Mouse (Mus musculus) heart, postnatal 0 days (tissue): ENCODE data around the gene Hoxd4. TPM values are rescaled to one million over a fixed set of nuclear protein-coding genes. Genes with fewer than 3 reads are reported as not detected.

Source experiments
- ATAC-seq: fragments of 200-750 bp; cut with Nextera tagmentation; 2 replicates; pipeline ENCODE4 v1.8.0; 2017; ENCODE audit warnings: low read depth, moderate number of reproducible peaks, moderate library complexity; ENCODE audit not compliant: insufficient read depth
- DNase-seq: peaks from one replicate; pipeline ENCODE4 v3.0.0-alpha.2; 2016; ENCODE audit warnings: low spot score
- H3K27ac ChIP-seq: fragments of 300-500 bp; sonication (generic); 2 replicates; pipeline ENCODE4 v1.5.1; 2014; ENCODE audit warnings: low read depth, mild to moderate bottlenecking
- H3K27me3 ChIP-seq: fragments of 300-500 bp; sonication (generic); 2 replicates; pipeline ENCODE4 v1.6.1; 2014; ENCODE audit warnings: low read length, mixed read lengths; ENCODE audit not compliant: control insufficient read depth, insufficient read depth
- H3K36me3 ChIP-seq: fragments of 300-500 bp; sonication (generic); replicated peaks from 2 replicates; pipeline ENCODE4 v1.6.1; 2014; ENCODE audit warnings: low read length, mixed read lengths; ENCODE audit not compliant: control insufficient read depth, insufficient read depth
- H3K4me1 ChIP-seq: fragments of 300-500 bp; sonication (generic); 2 replicates; pipeline ENCODE4 v1.6.1; 2014; ENCODE audit warnings: antibody characterized with exemption; ENCODE audit not compliant: control insufficient read depth, insufficient read depth
- H3K4me2 ChIP-seq: fragments of 300-500 bp; sonication (generic); 2 replicates; pipeline ENCODE4 v1.6.1; 2014; ENCODE audit warnings: low read depth, mild to moderate bottlenecking, low read length, moderate library complexity
- H3K4me3 ChIP-seq: fragments of 300-500 bp; sonication (generic); 2 replicates; pipeline ENCODE4 v1.5.1; 2014; ENCODE audit warnings: low read depth, low read length
- H3K9ac ChIP-seq: fragments of 300-500 bp; sonication (generic); replicated peaks from 2 replicates; pipeline ENCODE4 v1.6.1; 2014; ENCODE audit warnings: low read depth, low read length, mixed read lengths
- H3K9me3 ChIP-seq: fragments of 300-500 bp; sonication (generic); replicated peaks from 2 replicates; pipeline ENCODE4 v1.6.1; 2016; ENCODE audit warnings: low read length; ENCODE audit not compliant: control insufficient read depth
- CTCF ChIP-seq: IDR thresholded peaks from 2 replicates; pipeline ENCODE4 v1.5.1; 2016; ENCODE audit warnings: antibody characterized with exemption, control low read depth, low read depth
- EP300 ChIP-seq: IDR thresholded peaks from 2 replicates; pipeline ENCODE4 v1.6.1; 2016; ENCODE audit warnings: antibody characterized with exemption, low read depth
- WGBS: fragments of 180-500 bp; shearing (Covaris S2); extraction: QIAGEN DNeasy Blood & Tissue Kit; methylation state at CpG from one replicate; pipeline ENCODE4 v1.1.7; 2014; 5-methylcytosine and 5-hydroxymethylcytosine counted together
- polyA plus RNA-seq: library from polyadenylated mRNA; unstranded; fragments of >200 nt; fragmentation: Nextera tagmentation; extraction: Ambion mirVana; gene quantifications from 2 replicates; pipeline ENCODE4 v1.2.1, GENCODE M21; 2015
- total RNA-seq: library from RNA; depleted of rRNA; stranded (reverse); fragments of >200 nt; gene quantifications from 2 replicates; pipeline ENCODE4 v1.2.3, GENCODE M21; 2014; ENCODE audit warnings: low replicate concordance

The Hoxd4 gene
- total and polyA plus RNA-seq, 2 experiments from 2014 or later, result 0.05 TPM; not detected in 1

DNA sequence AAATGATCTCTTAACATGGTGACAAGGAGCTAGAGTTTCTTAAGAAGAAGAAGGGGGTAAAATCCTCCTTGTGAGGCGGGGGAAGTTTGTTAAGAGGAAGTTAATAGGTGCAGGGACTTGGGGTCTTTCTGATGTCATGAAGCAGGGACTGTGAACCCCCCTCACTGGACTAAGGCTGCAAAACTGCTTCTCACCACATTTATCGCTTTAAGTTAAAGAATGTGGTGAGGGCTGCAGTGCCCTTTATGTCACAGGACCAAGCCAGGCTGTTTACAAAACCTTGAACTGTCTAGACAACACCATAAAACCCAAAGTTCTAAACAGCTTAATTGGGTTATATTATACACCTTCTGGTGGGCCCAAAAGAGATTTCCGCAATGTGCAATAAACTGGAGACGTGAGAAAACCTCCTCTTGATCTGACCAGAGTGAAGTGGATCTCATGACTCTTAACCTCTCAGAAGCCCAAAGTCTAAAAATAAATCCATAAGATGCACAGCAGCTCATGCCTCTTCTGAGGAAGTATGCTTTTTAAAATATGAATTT, 26.6 kb upstream of the Hoxd4 start:
- Histone ChIP-seq H3K27me3 (peaks cover 99% of the 10 kb centered on the region), H3K4me2 (no peak overlapping the region), H3K4me1 (peaks cover 9% of the 10 kb centered on the region; the same call in 1 of the 2 replicates), H3K27ac (no peak overlapping the region), H3K4me3 (no peak overlapping the region), H3K36me3 (no peaks in the 10 kb centered on the region), H3K9me3 (no peaks in the 10 kb centered on the region), H3K9ac (no peak overlapping the region)
- ATAC-seq (no peak), DNase-seq (no peak)
- no peak for TF ChIP-seq CTCF
- 15% methylated on average over 4 of the region's 4 CpGs for WGBS

- peaks cover 99% of the 10 kb centered on the region for H3K27me3 ChIP-seq
- no peak overlapping the region for H3K4me2 ChIP-seq
- no peak for ATAC-seq
Measured at GRCm38 (mm10) chr2:74686301-74686987, 25.3 kb upstream of the Hoxd4 start.

DNA sequence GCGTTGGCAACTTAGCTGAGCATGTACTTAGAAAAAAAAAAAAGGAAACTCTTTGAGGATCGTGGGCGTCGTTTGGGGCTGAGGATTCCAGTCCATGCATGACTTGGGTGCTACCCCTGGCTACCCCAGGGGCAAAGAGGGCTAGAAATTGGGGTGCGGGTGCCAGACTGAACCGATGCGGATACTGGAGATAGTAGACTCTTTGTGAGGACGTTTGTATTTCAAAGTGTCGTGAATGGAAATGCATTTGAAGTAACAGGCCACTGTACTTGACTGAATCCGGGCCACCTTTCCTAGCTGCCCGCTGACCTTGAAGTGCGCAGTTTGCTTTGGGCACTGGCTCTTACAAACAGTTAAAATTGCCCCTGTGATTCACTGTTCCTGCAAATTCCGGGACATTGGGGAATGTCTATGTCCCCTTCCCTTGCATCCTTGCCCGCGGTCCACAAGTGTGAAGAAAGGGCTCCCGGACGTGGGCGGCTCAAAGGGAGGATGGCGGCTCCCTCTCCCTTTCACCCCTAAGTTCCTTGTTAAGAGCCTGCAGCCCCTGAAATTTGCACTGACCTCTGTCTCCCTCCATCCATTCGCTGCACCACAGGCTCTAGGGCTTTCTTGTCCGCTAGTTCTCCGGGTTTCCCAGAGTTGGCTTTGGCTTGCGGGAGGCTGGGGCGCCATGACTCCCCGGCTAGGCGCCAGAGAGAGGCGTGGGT, 24.6 kb upstream of the Hoxd4 start:
- no peaks in the 10 kb centered on the region for H3K36me3 ChIP-seq
- H3K4me1 ChIP-seq, result peaks cover 4% of the 10 kb centered on the region; the same call in 1 of the 2 replicates
- 0 out of 2 replicates have a peak overlapping the region, but pooled peaks have one; percentile 3 for H3K4me3 ChIP-seq
- no peak overlapping the region for H3K9ac ChIP-seq
- ATAC-seq (no peak), DNase-seq (no peak)
- H3K27me3 ChIP-seq, result peaks cover 99% of the 10 kb centered on the region
- no peaks in the 10 kb centered on the region for H3K9me3 ChIP-seq
- WGBS, result 2% methylated on average over 27 of the region's 27 CpGs
- no peak overlapping the region for H3K27ac ChIP-seq
- no peak overlapping the region for H3K4me2 ChIP-seq
- TF ChIP-seq EP300, result no peak
- TF ChIP-seq CTCF, result no peak

More at GRCm38 (mm10) chr2:74686301-74686987, 25.3 kb upstream of the Hoxd4 start:
- Histone ChIP-seq H3K4me1 (peaks cover 9% of the 10 kb centered on the region; the same call in 1 of the 2 replicates), H3K9ac (no peak overlapping the region), H3K4me3 (no peak overlapping the region), H3K9me3 (no peaks in the 10 kb centered on the region), H3K27ac (no peak overlapping the region), H3K36me3 (no peaks in the 10 kb centered on the region)
- 7% methylated on average over 17 of the region's 17 CpGs for WGBS
- DNase-seq, result peak; percentile 69
- TF ChIP-seq EP300 (no peak), CTCF (peak; percentile 56)

GRCm38 (mm10) chr2:74687698-74688555, 23.8 kb upstream of the Hoxd4 start:
- Histone ChIP-seq H3K27ac (no peak overlapping the region), H3K36me3 (no peaks in the 10 kb centered on the region), H3K4me3 (0 out of 2 replicates have a peak overlapping the region, but pooled peaks have one; percentile 3), H3K9me3 (no peaks in the 10 kb centered on the region), H3K9ac (no peak overlapping the region), H3K4me2 (no peak overlapping the region), H3K27me3 (peaks cover 99% of the 10 kb centered on the region), H3K4me1 (no peaks in the 10 kb centered on the region)
- DNase-seq (no peak), ATAC-seq (no peak)
- 2% methylated on average over 31 of the region's 31 CpGs for WGBS
- TF ChIP-seq EP300, result no peak
